Mouse (Mus musculus) cerebellum, adult 9-11 months (tissue): ENCODE data around the gene Gamt.
A peak's percentile ranks its signal among the peaks of the same experiment; 100 is the strongest.

Experiments
- DNase-seq: peaks from one replicate; pipeline ENCODE4 v3.0.0; 2022

Gamt gene

GRCm38 (mm10) chr10:80285222-80286070 lies 24.6 kb upstream of the Gamt start:
- DNase-seq, result no peak

DNA sequence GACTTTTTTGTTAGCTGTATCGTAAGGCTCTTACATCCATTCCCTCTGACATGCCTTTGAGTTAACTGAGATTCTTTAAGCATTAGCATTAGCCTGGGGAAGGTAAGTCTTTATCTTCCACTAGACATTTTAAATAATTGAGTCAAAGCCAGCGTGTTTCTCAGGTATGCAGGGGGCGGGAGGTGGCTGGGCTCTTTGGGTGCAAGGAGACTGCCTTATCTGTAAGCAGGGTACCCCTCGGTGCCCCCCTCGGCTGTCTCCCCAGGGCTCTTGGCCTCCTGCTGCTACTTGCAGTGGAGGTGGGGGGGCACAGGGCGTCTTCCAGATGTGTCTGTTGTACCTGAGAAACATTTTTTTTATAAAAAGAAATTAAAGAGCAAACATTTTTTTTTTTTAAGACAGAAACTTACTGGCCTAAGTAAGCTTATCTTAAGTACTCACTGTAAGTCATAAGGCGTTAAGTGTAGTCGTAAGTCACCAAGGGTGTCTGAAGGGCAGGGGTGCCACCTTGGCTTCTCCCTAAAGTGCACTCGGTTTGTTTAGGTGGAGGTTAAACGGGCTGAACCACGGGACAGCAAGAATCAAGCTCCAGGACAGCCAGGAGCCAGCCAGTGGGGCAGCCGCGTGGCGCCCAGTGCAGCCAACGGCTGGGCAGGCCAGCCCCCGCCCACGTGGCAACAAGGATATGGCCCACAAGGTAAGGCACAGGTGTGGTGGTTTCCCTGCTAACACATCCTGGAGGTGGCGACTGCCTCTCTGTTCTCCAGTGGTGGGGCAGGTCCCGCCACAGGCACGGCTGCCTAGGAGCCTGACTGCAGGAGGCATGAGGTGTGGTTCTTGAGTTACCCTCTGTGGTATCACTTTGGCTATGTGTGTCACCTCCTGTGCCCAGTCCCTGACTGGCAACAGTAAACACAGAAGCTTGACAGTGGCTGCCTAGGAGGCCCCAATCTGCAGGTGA lies 21.9 kb upstream of the Gamt start:
- no peak for DNase-seq

DNA sequence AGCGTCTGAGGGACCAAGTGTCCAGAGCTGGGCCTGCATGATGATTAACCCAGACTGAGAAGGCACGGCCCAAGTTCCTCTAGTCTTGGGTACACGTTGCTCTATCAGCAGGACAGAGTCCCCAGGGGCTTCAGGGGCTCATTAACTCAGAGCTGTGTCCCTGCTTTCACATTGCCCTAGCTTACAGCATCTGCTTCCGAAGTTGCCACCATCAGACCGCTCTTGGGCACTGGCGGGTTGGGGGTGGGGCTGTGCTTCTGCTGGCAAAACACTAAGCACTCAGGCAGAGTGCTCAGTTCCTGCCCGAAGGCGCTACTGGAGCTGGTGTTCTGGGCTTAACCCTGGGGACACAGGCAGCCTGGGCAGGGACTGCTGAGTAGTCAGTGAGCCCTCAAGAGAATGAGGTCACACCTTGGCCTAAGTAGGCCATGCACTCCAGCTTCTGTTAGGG lies 21.1 kb upstream of the Gamt start:
- peak; percentile 63 for DNase-seq

DNA sequence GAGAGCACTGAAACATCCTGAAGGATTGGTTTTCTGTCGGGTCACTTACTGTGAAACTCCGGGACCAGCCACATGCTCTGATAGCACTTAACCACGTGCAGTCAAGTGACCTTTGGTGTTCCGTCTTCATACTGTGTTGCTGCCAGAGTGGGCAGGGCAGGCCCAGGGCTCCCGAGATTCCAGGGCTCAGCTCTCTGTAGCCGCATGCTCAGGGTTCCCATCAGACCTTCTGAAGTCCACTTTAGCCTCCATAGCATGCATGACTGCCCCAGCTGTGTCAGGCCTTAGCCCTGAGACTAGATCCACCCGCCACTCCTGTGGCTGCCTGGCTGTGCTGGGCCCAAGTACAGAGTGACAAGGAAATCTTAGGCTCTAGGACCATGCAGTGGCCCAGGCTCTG lies 20.5 kb upstream of the Gamt start:
- no peak for DNase-seq

DNA sequence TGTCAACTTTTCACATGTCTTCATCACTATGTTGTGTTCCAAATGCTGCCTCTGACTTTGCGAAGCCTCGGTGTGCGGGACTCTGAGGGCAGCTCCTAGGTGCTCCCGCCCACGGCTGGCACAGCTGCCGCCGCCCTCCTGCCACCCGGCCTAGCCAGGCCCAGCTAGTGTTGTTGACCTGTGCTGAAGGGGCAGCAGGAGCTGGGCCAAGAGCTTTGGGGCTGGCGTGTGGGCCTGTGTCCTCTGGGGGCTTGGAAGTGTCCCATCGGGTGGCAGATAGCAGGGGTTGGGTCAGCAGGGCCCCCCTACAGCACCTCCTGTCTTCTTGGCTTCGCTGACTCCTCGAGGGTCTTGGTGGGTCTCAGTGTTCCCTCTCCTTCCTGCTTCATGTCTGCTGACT lies 18.5 kb upstream of the Gamt start:
- DNase-seq, result no peak

GRCm38 (mm10) chr10:80278390-80278789 lies 17.6 kb upstream of the Gamt start:
- DNase-seq, result no peak

DNA sequence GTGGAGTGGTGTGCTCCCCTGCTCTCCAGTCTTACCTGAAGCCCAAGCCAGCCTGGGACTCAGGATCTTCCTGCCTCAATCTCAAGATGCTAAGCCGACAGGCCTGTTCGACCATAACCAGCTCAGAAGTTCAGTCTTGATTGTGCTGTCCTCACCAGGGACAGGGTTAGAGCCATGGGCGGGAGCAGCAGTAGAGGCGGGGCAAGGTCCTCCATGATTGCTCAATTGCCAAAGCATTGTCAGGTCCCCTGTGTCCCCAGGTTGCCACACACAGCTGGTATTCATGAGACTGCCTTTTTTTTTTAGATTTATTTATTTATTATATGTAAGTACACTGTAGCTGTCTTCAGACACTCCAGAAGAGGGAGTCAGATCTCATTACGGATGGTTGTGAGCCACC lies 15.4 kb upstream of the Gamt start:
- DNase-seq, result no peak

DNA sequence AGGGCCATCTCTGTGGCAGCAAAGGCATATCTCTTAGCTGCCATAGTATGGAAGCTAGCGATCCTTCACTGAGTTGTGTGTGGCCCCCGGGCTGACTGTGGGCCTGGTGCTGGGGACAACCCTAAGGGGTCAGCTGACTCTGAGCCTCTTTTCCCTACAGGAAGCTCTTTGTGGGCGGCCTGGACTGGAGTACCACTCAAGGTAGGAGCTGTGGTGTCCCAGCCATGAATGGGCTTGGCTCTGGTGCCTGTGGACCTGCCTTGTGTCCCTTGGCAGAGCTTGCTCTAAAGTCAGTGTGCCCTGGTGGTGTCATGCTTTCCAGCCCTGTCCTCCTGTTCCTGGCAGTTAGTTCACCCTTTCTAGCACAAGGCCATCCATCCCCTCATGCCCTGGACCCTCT lies 13.0 kb upstream of the Gamt start:
- no peak for DNase-seq

DNA sequence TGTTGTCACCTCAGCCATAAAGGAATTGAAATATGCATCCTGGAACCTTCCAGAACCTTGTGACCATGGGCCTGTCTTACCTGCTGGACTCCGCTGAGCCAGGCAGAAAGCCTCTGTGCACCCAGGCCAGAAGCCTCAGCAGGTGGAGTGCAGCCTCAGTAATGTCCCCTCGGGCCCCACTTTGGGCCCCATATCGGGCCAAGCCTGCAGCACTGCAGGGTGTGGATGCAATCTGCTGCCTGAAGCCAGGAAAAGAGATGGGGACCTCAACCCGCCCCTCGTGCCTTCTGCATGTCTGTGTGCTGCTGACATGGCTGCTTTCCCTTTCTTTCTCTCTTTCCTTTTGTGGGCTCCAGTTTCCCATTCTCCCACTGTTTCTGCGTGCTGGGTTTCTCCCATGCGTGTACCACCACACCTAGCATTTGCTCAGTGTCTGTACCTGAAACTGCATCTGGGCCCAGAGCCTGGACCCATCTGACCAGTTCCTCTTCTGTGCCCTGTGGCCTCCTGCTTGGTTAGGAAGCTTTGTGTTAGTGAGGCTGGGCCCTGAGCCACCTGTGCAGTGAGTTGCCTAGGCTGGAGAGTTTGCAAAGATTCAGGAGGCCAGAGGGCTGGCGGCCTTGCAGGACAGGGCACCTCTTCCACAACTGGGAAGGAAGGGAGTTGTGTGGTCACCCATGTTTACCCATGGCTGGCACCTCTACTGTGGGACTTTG lies 11.2 kb upstream of the Gamt start:
- peak; percentile 34 for DNase-seq

GRCm38 (mm10) chr10:80271186-80271843 lies 10.5 kb upstream of the Gamt start:
- DNase-seq, result no peak

DNA sequence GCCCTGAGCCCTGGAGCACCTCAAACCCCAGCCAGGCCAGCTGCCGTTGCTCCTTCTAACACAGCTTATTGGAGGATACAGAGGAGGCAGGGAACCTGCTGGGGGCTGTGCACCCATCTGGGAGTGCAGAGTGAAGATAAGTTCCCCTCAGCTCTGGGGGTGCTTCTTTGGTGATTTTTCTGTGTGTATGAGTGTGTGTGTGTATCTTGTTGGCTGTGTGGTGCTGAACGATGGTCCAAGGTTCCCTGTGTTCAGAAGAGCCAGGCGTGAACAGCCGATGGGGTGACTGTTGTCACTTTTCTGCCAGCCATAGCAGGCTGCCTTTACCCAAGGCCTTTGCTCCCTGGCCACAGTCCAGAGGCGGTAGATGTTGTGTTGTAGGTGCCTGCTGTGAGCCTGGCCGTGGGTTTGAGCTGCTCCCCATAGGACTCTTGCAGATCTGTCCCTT lies 9.9 kb upstream of the Gamt start:
- peak; percentile 68 for DNase-seq

DNA sequence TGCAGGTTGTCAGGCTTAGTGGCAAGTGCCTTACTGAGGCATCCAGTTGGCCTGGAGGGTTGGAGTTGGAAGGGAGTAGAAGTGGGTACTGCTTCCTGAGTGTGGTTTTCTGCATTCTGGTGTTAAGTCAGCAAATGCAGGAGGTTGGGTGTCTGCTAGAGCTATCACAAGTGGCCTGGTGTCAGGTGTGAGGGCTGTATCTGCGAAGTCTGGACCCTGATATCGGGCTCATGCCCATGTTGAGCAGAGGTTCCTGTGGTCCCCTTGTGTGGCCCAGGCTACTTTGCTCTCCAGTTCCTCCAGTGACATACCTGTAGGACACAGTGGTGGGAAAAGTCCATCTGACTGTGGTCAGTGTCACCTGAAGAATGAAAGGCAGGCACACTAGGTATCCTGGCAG lies 9.3 kb upstream of the Gamt start:
- DNase-seq, result no peak

DNA sequence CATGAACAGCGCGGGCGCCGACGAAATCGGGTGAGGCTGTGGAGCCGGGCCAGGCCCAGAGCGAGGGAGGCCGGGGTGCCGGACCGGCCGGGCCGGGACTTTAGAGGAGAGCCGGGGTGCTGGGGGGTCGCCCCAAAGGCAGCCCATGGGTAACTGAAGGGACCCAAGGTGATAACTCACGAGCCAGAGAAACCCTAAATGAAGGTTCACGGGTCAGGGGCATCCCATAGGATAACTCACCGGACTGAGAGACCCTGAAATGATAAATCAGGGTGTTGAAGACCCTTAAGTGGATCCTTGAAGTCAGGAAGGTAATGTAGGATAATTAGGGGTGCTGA lies 4.3 kb upstream of the Gamt start:
- no peak for DNase-seq

DNA sequence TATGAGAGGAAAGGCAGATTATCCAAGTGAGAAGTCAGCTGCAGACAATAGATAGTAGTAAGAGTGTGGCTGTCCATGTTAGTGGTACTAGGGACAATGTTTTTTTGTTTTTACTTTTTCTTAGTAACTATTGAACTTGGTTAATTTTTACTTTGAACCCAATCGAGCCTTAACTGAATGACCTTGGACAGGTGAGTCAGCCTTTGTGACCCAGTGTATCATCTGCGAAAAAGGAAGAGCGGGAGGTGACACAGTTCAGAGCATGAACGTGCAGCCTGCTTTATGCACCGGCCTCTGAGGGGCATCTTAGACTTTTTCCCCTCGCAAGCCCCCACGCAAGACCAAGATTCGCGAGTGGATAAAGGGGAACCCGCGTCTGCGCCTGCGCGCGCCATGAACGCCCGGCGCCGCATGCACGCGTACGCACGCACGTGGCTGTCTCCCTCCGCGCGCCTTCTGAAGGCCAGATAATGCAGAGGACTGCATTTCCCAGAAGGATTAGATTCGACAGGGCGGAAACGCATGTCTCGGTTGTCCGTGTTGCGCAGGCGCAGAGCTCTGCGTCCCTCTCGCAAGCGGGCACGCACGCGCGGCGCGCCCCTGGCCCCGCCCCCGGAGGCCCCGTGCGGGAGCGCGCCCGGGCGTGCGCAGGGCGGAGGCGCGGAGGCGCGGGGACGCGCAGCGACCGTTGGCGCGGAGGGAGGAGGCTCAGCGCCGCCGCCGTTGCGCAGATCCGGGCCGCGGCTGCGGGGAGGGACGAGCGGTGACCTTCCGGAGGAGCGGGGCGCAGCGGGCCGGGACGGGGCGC lies 3.7 kb upstream of the Gamt start:
- peak; percentile 100 for DNase-seq

GRCm38 (mm10) chr10:80262776-80263365 lies 2.1 kb upstream of the Gamt start:
- DNase-seq, result peak; percentile 65

- peak; percentile 59 for DNase-seq
These were observed 1.4 kb upstream of the Gamt start for GRCm38 (mm10) chr10:80262169-80262568.

GRCm38 (mm10) chr10:80261585-80261968 lies 765 bp upstream of the Gamt start:
- peak; percentile 95 for DNase-seq

GRCm38 (mm10) chr10:80259861-80260641 lies 761 bp downstream of the Gamt start:
- peak; percentile 87 for DNase-seq

GRCm38 (mm10) chr10:80259463-80259805 lies 1.4 kb downstream of the Gamt start:
- no peak for DNase-seq

DNA sequence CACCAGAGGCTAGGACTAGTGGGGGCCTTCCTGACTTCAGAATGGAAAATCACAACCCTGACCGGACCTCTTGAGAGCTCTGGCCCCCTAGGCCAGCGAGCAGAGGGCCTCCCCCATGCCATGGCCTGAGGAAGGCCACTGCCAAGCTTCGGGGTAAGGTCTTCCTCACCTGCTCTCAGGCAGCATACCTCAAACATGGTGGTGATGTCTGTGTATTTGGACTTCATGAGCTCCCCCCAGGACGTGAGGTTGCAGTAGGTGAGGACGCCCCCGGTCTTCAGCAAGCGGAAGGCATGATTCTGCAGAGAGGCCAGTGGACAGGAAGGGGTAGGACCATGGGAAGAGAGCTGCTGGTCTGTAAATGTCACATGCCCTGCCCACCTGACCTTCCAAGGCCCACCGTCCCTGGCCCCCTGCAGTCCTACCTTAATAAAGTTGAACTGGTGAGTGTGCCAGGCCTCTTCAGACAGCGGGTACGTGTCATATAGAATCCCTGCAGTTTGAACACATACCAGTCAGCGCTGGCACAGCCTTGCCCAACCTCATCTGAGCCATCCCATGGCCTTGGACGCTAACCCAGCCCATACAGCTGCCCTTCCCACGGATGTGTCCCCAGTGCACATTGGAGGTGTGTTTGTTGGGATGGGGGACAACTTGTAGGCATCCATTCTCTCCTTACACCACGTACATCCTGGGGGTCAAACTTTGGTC lies 1.9 kb downstream of the Gamt start:
- peak; percentile 70 for DNase-seq
